Mouse (Mus musculus): ENCODE results near the gene Zmat5.
"Not testable (repeated sequence)": the region's sequence is repeated elsewhere in the genome, so short reads cannot be mapped to it uniquely, and the experiment has no call there.

The Zmat5 gene

GRCm38 (mm10) chr11:4691213-4691612, 13.3 kb upstream of the Zmat5 start:
- DNase-seq, result no peak

- DNase-seq, result no peak
Measured at GRCm38 (mm10) chr11:4692162-4692561, 12.3 kb upstream of the Zmat5 start.

- DNase-seq, result no peak
Measured at GRCm38 (mm10) chr11:4697043-4697983, 7.2 kb upstream of the Zmat5 start.

GRCm38 (mm10) chr11:4700726-4701125, 3.8 kb upstream of the Zmat5 start:
- DNase-seq, result no peak

- DNase-seq, result no peak
Measured at GRCm38 (mm10) chr11:4703688-4704071, 798 bp upstream of the Zmat5 start.

GRCm38 (mm10) chr11:4705178-4705577, 700 bp downstream of the Zmat5 start:
- no peak for DNase-seq

GRCm38 (mm10) chr11:4710188-4710587, 5.7 kb downstream of the Zmat5 start:
- not testable (repeated sequence) for DNase-seq

- no peak for DNase-seq
Measured at GRCm38 (mm10) chr11:4712822-4713221, 8.3 kb downstream of the Zmat5 start.

GRCm38 (mm10) chr11:4714727-4715126, 10.2 kb downstream of the Zmat5 start:
- peak; percentile 13 to 19 for DNase-seq

- DNase-seq, result no peak
Measured at GRCm38 (mm10) chr11:4715596-4715995, 11.1 kb downstream of the Zmat5 start.

GRCm38 (mm10) chr11:4716530-4717236, 12.2 kb downstream of the Zmat5 start:
- DNase-seq, result no peak

GRCm38 (mm10) chr11:4718548-4718947, 14.1 kb downstream of the Zmat5 start:
- no peak for DNase-seq

GRCm38 (mm10) chr11:4719961-4720360, 15.5 kb downstream of the Zmat5 start:
- DNase-seq, result no peak

- no peak for DNase-seq
Measured at GRCm38 (mm10) chr11:4720393-4720792, 15.9 kb downstream of the Zmat5 start.

GRCm38 (mm10) chr11:4720900-4721580, 16.6 kb downstream of the Zmat5 start:
- DNase-seq, result no peak

GRCm38 (mm10) chr11:4721728-4722127, 17.2 kb downstream of the Zmat5 start:
- no peak for DNase-seq

- DNase-seq, result no peak
Measured at GRCm38 (mm10) chr11:4729603-4730002, 25.1 kb downstream of the Zmat5 start.

GRCm38 (mm10) chr11:4730096-4730495, 25.6 kb downstream of the Zmat5 start:
- DNase-seq, result no peak

GRCm38 (mm10) chr11:4730913-4731312, 26.4 kb downstream of the Zmat5 start:
- DNase-seq, result no peak

- no peak for DNase-seq
Measured at GRCm38 (mm10) chr11:4731781-4732180, 27.3 kb downstream of the Zmat5 start.

GRCm38 (mm10) chr11:4734179-4734578, 29.7 kb downstream of the Zmat5 start:
- no peak for DNase-seq

GRCm38 (mm10) chr11:4736355-4736754, 31.9 kb downstream of the Zmat5 start:
- DNase-seq, result no peak

GRCm38 (mm10) chr11:4737682-4738081, 33.2 kb downstream of the Zmat5 start:
- DNase-seq, result no peak

Data from B cell, adult 2 months (primary cell).